Mouse (Mus musculus) E14TG2a.4 (cell line): ENCODE data around the gene Mast3.

Experiments
- CTCF ChIP-seq: conservative IDR thresholded peaks from 2 replicates; pipeline ENCODE4 v1.5.1; 2014; ENCODE audit warnings: low read length
- NANOG ChIP-seq: IDR thresholded peaks from 2 replicates; pipeline ENCODE4 v1.6.1; 2014; ENCODE audit warnings: borderline replicate concordance, low read length, mixed read lengths
- POU5F1 ChIP-seq: IDR thresholded peaks from 2 replicates; pipeline ENCODE4 v1.6.1; 2014; ENCODE audit warnings: low read length, borderline replicate concordance

GRCm38 (mm10) chr8:70772075-70772474 is 32.8 kb downstream of the Mast3 start:
- TF ChIP-seq CTCF, result no peak
- TF ChIP-seq POU5F1, result no peak
- no peak for TF ChIP-seq NANOG
